Mouse (Mus musculus) bone marrow, adult 2 months (tissue): Measurements from ENCODE around the gene Wdr90.

Source experiments
- CTCF ChIP-seq: fragments of 200-500 bp; IDR thresholded peaks from 2 replicates; pipeline ENCODE4 v1.5.1; 2011; ENCODE audit warnings: low read length, control low read depth; ENCODE audit not compliant: control insufficient read depth, insufficient read depth
- POLR2A ChIP-seq: fragments of 200-500 bp; IDR thresholded peaks from 2 replicates; pipeline ENCODE4 v1.6.1; 2011; ENCODE audit warnings: low read depth, mild to moderate bottlenecking, control low read depth, low read length, borderline replicate concordance; ENCODE audit not compliant: control insufficient read depth

GRCm38 (mm10) chr17:25888837-25889236, 27.5 kb upstream of the Wdr90 start:
- TF ChIP-seq POLR2A (no peak), CTCF (no peak)
